Mouse (Mus musculus): ENCODE results near the gene Rab3gap2. TPM values are rescaled to one million over a fixed set of nuclear protein-coding genes. Genes with fewer than 3 reads are reported as not detected.

Rab3gap2 gene
- total and polyA plus RNA-seq, 2 experiments from 2014 or later = 19.7 to 34.4 TPM

GRCm38 (mm10) chr1:185189901-185190300 lies 14.0 kb upstream of the Rab3gap2 start:
- no peaks in the 10 kb centered on the region for H3K4me1 ChIP-seq (ENCODE audit: insufficient read depth, low read length)
- ATAC-seq = no peak

GRCm38 (mm10) chr1:185192087-185192486 lies 11.8 kb upstream of the Rab3gap2 start:
- H3K9me3 ChIP-seq (ENCODE audit: low read length) = no peaks in the 10 kb centered on the region
- no peaks in the 10 kb centered on the region for H3K4me1 ChIP-seq (ENCODE audit: insufficient read depth, low read length)
- no peaks in the 10 kb centered on the region for H3K27me3 ChIP-seq (ENCODE audit: insufficient read depth, low read length)
- H3K9ac ChIP-seq (replicated peaks; ENCODE audit: low read length) = no peak overlapping the region
- 78% methylated on average over 8 of the region's 8 CpGs for WGBS
- H3K36me3 ChIP-seq (ENCODE audit: insufficient read depth, low read length) = no peaks in the 10 kb centered on the region
- ATAC-seq (no peak), DNase-seq (ENCODE audit: low spot score) (no peak)
- H3K27ac ChIP-seq = no peak overlapping the region
- TF ChIP-seq CTCF (IDR thresholded peaks at IDR 0.05; ENCODE audit: low read depth) = no peak
- no peak overlapping the region for H3K4me3 ChIP-seq (ENCODE audit: low read length)
- H3K4me2 ChIP-seq (ENCODE audit: low read depth, low read length) = no peak overlapping the region

More at GRCm38 (mm10) chr1:185189901-185190300, 14.0 kb upstream of the Rab3gap2 start:
- WGBS = 90% methylated on average over 9 of the region's 9 CpGs
- Histone ChIP-seq H3K36me3 (ENCODE audit: insufficient read depth, low read length) (no peaks in the 10 kb centered on the region), H3K9ac (replicated peaks; ENCODE audit: low read length) (no peak overlapping the region), H3K9me3 (ENCODE audit: low read length) (no peaks in the 10 kb centered on the region), H3K4me3 (ENCODE audit: low read length) (no peak overlapping the region), H3K27ac (no peak overlapping the region), H3K27me3 (ENCODE audit: insufficient read depth, low read length) (no peaks in the 10 kb centered on the region), H3K4me2 (ENCODE audit: low read depth, low read length) (no peak overlapping the region)
- DNase-seq (ENCODE audit: low spot score) = no peak
- TF ChIP-seq CTCF (IDR thresholded peaks at IDR 0.05; ENCODE audit: low read depth) = no peak

GRCm38 (mm10) chr1:185193509-185193908 lies 10.4 kb upstream of the Rab3gap2 start:
- Histone ChIP-seq H3K27ac (no peak overlapping the region), H3K4me2 (ENCODE audit: low read depth, low read length) (no peak overlapping the region), H3K4me3 (ENCODE audit: low read length) (no peak overlapping the region), H3K4me1 (ENCODE audit: insufficient read depth, low read length) (no peaks in the 10 kb centered on the region), H3K9me3 (ENCODE audit: low read length) (no peaks in the 10 kb centered on the region), H3K36me3 (ENCODE audit: insufficient read depth, low read length) (no peaks in the 10 kb centered on the region), H3K27me3 (ENCODE audit: insufficient read depth, low read length) (no peaks in the 10 kb centered on the region), H3K9ac (replicated peaks; ENCODE audit: low read length) (no peak overlapping the region)
- peak; percentile 88 for DNase-seq (ENCODE audit: low spot score)
- ATAC-seq = peak; percentile 75
- peak; percentile 94 for TF ChIP-seq CTCF (IDR thresholded peaks at IDR 0.05; ENCODE audit: low read depth)
- 13% methylated on average over 10 of the region's 10 CpGs for WGBS

GRCm38 (mm10) chr1:185196323-185196722 lies 7.6 kb upstream of the Rab3gap2 start:
- no peak for ATAC-seq

GRCm38 (mm10) chr1:185200571-185201395 lies 3.1 kb upstream of the Rab3gap2 start:
- no peak for TF ChIP-seq CTCF (IDR thresholded peaks at IDR 0.05; ENCODE audit: low read depth)
- peak; percentile 60 for ATAC-seq
- H3K9me3 ChIP-seq (ENCODE audit: low read length) = no peaks in the 10 kb centered on the region
- H3K9ac ChIP-seq (replicated peaks; ENCODE audit: low read length) = no peak overlapping the region
- peak; percentile 80 for DNase-seq (ENCODE audit: low spot score)
- H3K27me3 ChIP-seq (ENCODE audit: insufficient read depth, low read length) = no peaks in the 10 kb centered on the region
- H3K4me3 ChIP-seq (ENCODE audit: low read length) = no peak overlapping the region
- 26% methylated on average over 22 of the region's 22 CpGs for WGBS
- H3K4me1 ChIP-seq (ENCODE audit: insufficient read depth, low read length) = peaks cover 5% of the 10 kb centered on the region; the same call in 1 of the 2 replicates
- no peak overlapping the region for H3K4me2 ChIP-seq (ENCODE audit: low read depth, low read length)
- H3K27ac ChIP-seq = peak overlapping the region; percentile 49
- no peaks in the 10 kb centered on the region for H3K36me3 ChIP-seq (ENCODE audit: insufficient read depth, low read length)

More at GRCm38 (mm10) chr1:185196323-185196722, 7.6 kb upstream of the Rab3gap2 start:
- 77% methylated on average over 3 of the region's 3 CpGs for WGBS
- no peak overlapping the region for H3K4me3 ChIP-seq (ENCODE audit: low read length)
- H3K4me1 ChIP-seq (ENCODE audit: insufficient read depth, low read length) = no peaks in the 10 kb centered on the region
- no peak for DNase-seq (ENCODE audit: low spot score)
- no peak for TF ChIP-seq CTCF (IDR thresholded peaks at IDR 0.05; ENCODE audit: low read depth)
- H3K27ac ChIP-seq = no peak overlapping the region
- no peaks in the 10 kb centered on the region for H3K36me3 ChIP-seq (ENCODE audit: insufficient read depth, low read length)
- H3K9me3 ChIP-seq (ENCODE audit: low read length) = no peaks in the 10 kb centered on the region
- H3K27me3 ChIP-seq (ENCODE audit: insufficient read depth, low read length) = no peaks in the 10 kb centered on the region
- no peak overlapping the region for H3K4me2 ChIP-seq (ENCODE audit: low read depth, low read length)
- no peak overlapping the region for H3K9ac ChIP-seq (replicated peaks; ENCODE audit: low read length)

GRCm38 (mm10) chr1:185201994-185202393 lies 1.9 kb upstream of the Rab3gap2 start:
- no peak for ATAC-seq

More at GRCm38 (mm10) chr1:185201994-185202393, 1.9 kb upstream of the Rab3gap2 start:
- H3K4me3 ChIP-seq (ENCODE audit: low read length) = no peak overlapping the region
- no peak for DNase-seq (ENCODE audit: low spot score)
- H3K9me3 ChIP-seq (ENCODE audit: low read length) = no peaks in the 10 kb centered on the region
- no peaks in the 10 kb centered on the region for H3K27me3 ChIP-seq (ENCODE audit: insufficient read depth, low read length)
- WGBS = 85% methylated on average over 2 of the region's 2 CpGs
- no peak overlapping the region for H3K27ac ChIP-seq
- H3K9ac ChIP-seq (replicated peaks; ENCODE audit: low read length) = no peak overlapping the region
- 0 out of 2 replicates have a peak, but pooled peaks have one; percentile 18 for TF ChIP-seq CTCF (IDR thresholded peaks at IDR 0.05; ENCODE audit: low read depth)
- peaks cover 5% of the 10 kb centered on the region; the same call in 1 of the 2 replicates for H3K4me1 ChIP-seq (ENCODE audit: insufficient read depth, low read length)
- no peaks in the 10 kb centered on the region for H3K36me3 ChIP-seq (ENCODE audit: insufficient read depth, low read length)
- no peak overlapping the region for H3K4me2 ChIP-seq (ENCODE audit: low read depth, low read length)

Data from hindbrain, postnatal 0 days (tissue).